Comparison of ENCODE assay signal across 20 mouse cellular contexts in the genomic region with DNA sequence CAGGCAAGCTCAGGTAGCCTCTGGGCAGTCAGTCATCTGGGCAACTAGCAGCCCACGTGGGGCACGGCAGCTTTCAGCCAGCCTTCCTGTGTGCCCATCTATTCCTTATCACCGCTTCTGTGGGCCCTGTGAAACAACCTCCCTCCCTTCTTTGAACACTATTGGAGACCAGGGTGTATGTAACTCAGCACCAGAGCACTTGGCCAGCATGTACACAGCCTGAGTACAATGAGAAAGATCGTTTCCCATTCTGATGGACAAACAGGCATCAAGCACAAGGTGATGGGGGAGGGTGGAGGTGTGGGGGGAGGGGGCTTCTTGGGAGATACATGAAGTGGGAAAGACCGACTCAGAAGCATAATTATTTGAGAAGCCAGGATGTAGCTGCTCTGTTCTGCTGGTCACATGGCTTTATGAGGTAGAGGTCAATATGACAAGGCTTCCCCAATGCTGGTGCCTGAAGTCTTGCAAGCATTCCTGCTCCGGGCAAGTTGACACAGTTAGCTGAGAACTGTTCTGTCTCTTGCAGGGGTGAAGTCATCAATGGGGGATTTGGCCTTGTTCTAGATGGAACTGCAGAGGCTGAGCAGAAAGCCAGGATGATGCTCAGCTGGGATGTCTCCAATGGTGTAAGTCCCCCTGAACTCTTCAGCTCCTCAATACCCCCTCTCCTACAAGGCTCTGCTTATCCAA. TPM values are rescaled to one million over a fixed set of nuclear protein-coding genes. Genes with fewer than 3 reads are reported as not detected.
DNase-seq lines count a peak whose midpoint lies in the region; ATAC-seq and TF ChIP-seq lines count a peak whose summit lies in the region.
"Had no signal": no experiment of that assay in that cellular context is flagged by ENCODE, and none has a peak within 500 bp of the region (broad histone marks: within the 10 kb centered on the region; RNA-seq: fewer than 3 reads in every experiment).

No protein-coding gene starts in this region.

- 76% methylated on average over 6 of the region's 6 CpGs for WGBS in heart, embryonic 12.5 days
- WGBS in heart, embryonic 11.5 days (ENCODE audit: insufficient replicate concordance), result 75% methylated on average over 6 of the region's 6 CpGs
- 89% methylated on average over 6 of the region's 6 CpGs for WGBS in embryonic facial prominence, embryonic 12.5 days
- WGBS in small intestine, adult 2 months, result 85% methylated on average over 6 of the region's 6 CpGs

- H3K4me2 ChIP-seq in heart, embryonic 12.5 days, result no peak overlapping the region
- H3K4me2 ChIP-seq in heart, embryonic 11.5 days, result no peak overlapping the region
- no peak overlapping the region for H3K4me2 ChIP-seq in embryonic facial prominence, embryonic 12.5 days (replicated peaks)
- H3K4me2 ChIP-seq: heart, embryonic 13.5 days; neural tube, embryonic 12.5 days had no signal

- ATAC-seq in heart, embryonic 12.5 days (ENCODE audit: insufficient number of reproducible peaks, low FRiP score), result no peak
- no peak for ATAC-seq in heart, embryonic 11.5 days (replicated peaks; ENCODE audit: insufficient number of reproducible peaks, low FRiP score, low TSS enrichment)
- ATAC-seq in embryonic facial prominence, embryonic 12.5 days (ENCODE audit: insufficient number of reproducible peaks, insufficient read depth, low FRiP score, low TSS enrichment), result no peak

- TF ChIP-seq POLR2A in small intestine, adult 2 months (IDR thresholded peaks at IDR 0.05; ENCODE audit: low read depth, low read length), result no peak

- H3K9me3 ChIP-seq in heart, embryonic 12.5 days (replicated peaks), result no peaks in the 10 kb centered on the region
- no peaks in the 10 kb centered on the region for H3K9me3 ChIP-seq in heart, embryonic 11.5 days (replicated peaks; ENCODE audit: control insufficient read depth, low read length)
- no peaks in the 10 kb centered on the region for H3K9me3 ChIP-seq in ES-E14 (ENCODE audit: control insufficient read depth, insufficient read depth, low read depth, low read length)
- H3K9me3 ChIP-seq in embryonic facial prominence, embryonic 12.5 days, result no peaks in the 10 kb centered on the region
- H3K9me3 ChIP-seq: forebrain, embryonic 10.5 days; heart, embryonic 13.5 days; midbrain, embryonic 10.5 days; neural tube, embryonic 12.5 days had no signal

- in situ Hi-C loops in ES-E14 (cut with MboI; ENCODE audit: low sequenced_read_pairs in 2 of 2, unreplicated experiment in 2 of 2), result no loop called here

- TF ChIP-seq CTCF in small intestine, adult 2 months (IDR thresholded peaks at IDR 0.05; ENCODE audit: extremely low read depth, insufficient read length, insufficient replicate concordance, low read depth, low read length), result no peak

- H3K4me3 ChIP-seq in heart, embryonic 12.5 days, result no peak overlapping the region
- H3K4me3 ChIP-seq in heart, embryonic 11.5 days (ENCODE audit: low read depth, low read length), result no peak overlapping the region
- H3K4me3 ChIP-seq in ES-E14 (ENCODE audit: insufficient read depth in 1 of 2, low read depth in 1 of 2, low read length in 2 of 2, poor library complexity in 1 of 2, severe bottlenecking in 1 of 2), result no peak overlapping the region
- H3K4me3 ChIP-seq in embryonic facial prominence, embryonic 12.5 days, result no peak overlapping the region
- H3K4me3 ChIP-seq in small intestine, adult 2 months (ENCODE audit: low read depth, low read length), result no peak overlapping the region
- H3K4me3 ChIP-seq: forebrain, embryonic 10.5 days; heart, embryonic 13.5 days; left cerebral cortex, adult 2 months; midbrain, embryonic 10.5 days; neural tube, embryonic 12.5 days had no signal

- no peak overlapping the region for H3K9ac ChIP-seq in heart, embryonic 12.5 days
- H3K9ac ChIP-seq in heart, embryonic 11.5 days (ENCODE audit: low read depth, low read length), result no peak overlapping the region
- no peak overlapping the region for H3K9ac ChIP-seq in ES-E14 (ENCODE audit: insufficient read depth, low read depth, low read length, poor library complexity, severe bottlenecking)
- no peak overlapping the region for H3K9ac ChIP-seq in embryonic facial prominence, embryonic 12.5 days
- H3K9ac ChIP-seq: heart, embryonic 13.5 days; neural tube, embryonic 12.5 days had no signal

- intact Hi-C loops in left cerebral cortex, postnatal 14 days (cut with DNase I), result no loop called here

- peak overlapping the region; percentile 32; the same call in 1 of the 2 replicates for H3K27ac ChIP-seq in heart, embryonic 12.5 days (ENCODE audit: poor library complexity, severe bottlenecking)
- no peak overlapping the region for H3K27ac ChIP-seq in heart, embryonic 11.5 days (ENCODE audit: low read depth, low read length)
- H3K27ac ChIP-seq in ES-E14 (ENCODE audit: insufficient read depth, low read depth, low read length, poor library complexity, severe bottlenecking), result no peak overlapping the region
- peak overlapping the region; percentile 69; the same call in 1 of the 2 replicates for H3K27ac ChIP-seq in embryonic facial prominence, embryonic 12.5 days
- peak overlapping the region; percentile 51 for H3K27ac ChIP-seq in small intestine, adult 2 months (ENCODE audit: insufficient read depth, low read depth, low read length)
- H3K27ac ChIP-seq: left cerebral cortex, adult 2 months; midbrain, embryonic 10.5 days; neural tube, embryonic 12.5 days had no signal

- peaks cover 23% of the 10 kb centered on the region for H3K4me1 ChIP-seq in heart, embryonic 12.5 days (replicated peaks)
- H3K4me1 ChIP-seq in heart, embryonic 11.5 days (ENCODE audit: control insufficient read depth, insufficient read depth, low read length), result no peaks in the 10 kb centered on the region
- H3K4me1 ChIP-seq in ES-E14 (ENCODE audit: control insufficient read depth in 2 of 2, insufficient read depth in 2 of 2, low read length in 2 of 2, poor library complexity in 1 of 2), result peaks cover 2 to 7% of the 10 kb centered on the region in 2 experiments; a peak in 1 of 4 replicates
- peaks cover 17% of the 10 kb centered on the region; the same call in 1 of the 2 replicates for H3K4me1 ChIP-seq in embryonic facial prominence, embryonic 12.5 days
- peaks cover 15% of the 10 kb centered on the region; the same call in 1 of the 2 replicates for H3K4me1 ChIP-seq in small intestine, adult 2 months (ENCODE audit: control insufficient read depth, insufficient read depth, insufficient read length, low read length)
- H3K4me1 ChIP-seq: neural tube, embryonic 12.5 days had no signal

- H3K27me3 ChIP-seq in heart, embryonic 12.5 days (replicated peaks), result no peaks in the 10 kb centered on the region; the same call in 1 of the 2 replicates
- no peaks in the 10 kb centered on the region for H3K27me3 ChIP-seq in heart, embryonic 11.5 days (ENCODE audit: control insufficient read depth, insufficient read depth, low read length)
- H3K27me3 ChIP-seq in embryonic facial prominence, embryonic 12.5 days, result no peaks in the 10 kb centered on the region
- no peaks in the 10 kb centered on the region for H3K27me3 ChIP-seq in small intestine, adult 2 months (ENCODE audit: control insufficient read depth, insufficient read depth, low read length)
- H3K27me3 ChIP-seq: heart, embryonic 13.5 days; neural tube, embryonic 12.5 days had no signal

- DNase-seq in ES-E14 (ENCODE audit: low read depth, low spot score), result peak; percentile 17
- no peak for DNase-seq in left cerebral cortex, postnatal 14 days (ENCODE audit: low spot score in 2 of 2)
- DNase-seq in cerebellum, postnatal 4 days (ENCODE audit: low spot score in 2 of 2), result no peak
- DNase-seq: cerebellum, adult 11-12 months; gastrocnemius, postnatal 10 days had no signal

- H3K36me3 ChIP-seq in heart, embryonic 12.5 days, result no peaks in the 10 kb centered on the region
- H3K36me3 ChIP-seq in heart, embryonic 11.5 days (ENCODE audit: control insufficient read depth, insufficient read depth, low read length), result no peaks in the 10 kb centered on the region
- no peaks in the 10 kb centered on the region for H3K36me3 ChIP-seq in ES-E14 (ENCODE audit: control insufficient read depth, insufficient read depth, low read length, poor library complexity, severe bottlenecking)
- no peaks in the 10 kb centered on the region for H3K36me3 ChIP-seq in embryonic facial prominence, embryonic 12.5 days
- no peaks in the 10 kb centered on the region for H3K36me3 ChIP-seq in small intestine, adult 2 months (ENCODE audit: control insufficient read depth, insufficient read depth, low read length)
- H3K36me3 ChIP-seq: forebrain, embryonic 10.5 days; heart, embryonic 13.5 days; midbrain, embryonic 10.5 days; neural tube, embryonic 12.5 days had no signal

TF ChIP-seq in ES-E14, 5 proteins besides CTCF, POLR2A, EP300 and RAD21:
- TF ChIP-seq ZNF384 (IDR thresholded peaks at IDR 0.05; ENCODE audit: low read depth, low read length), result no peak
- TF ChIP-seq ZC3H11A (IDR thresholded peaks at IDR 0.05; ENCODE audit: borderline replicate concordance, low read depth, low read length), result no peak
- TF ChIP-seq MAFK (IDR thresholded peaks at IDR 0.05; ENCODE audit: insufficient read depth, low read depth, low read length), result no peak
- no peak for TF ChIP-seq CHD2 (IDR thresholded peaks at IDR 0.05; ENCODE audit: low read depth, low read length)
- TF ChIP-seq HCFC1 (IDR thresholded peaks at IDR 0.05; ENCODE audit: borderline replicate concordance, insufficient read depth, low read length), result no peak

RNA-seq across cellular contexts. Expression of gene Zxdc, which starts 8.2 kb away (rescaled TPM):
- polyA plus RNA-seq in heart, embryonic 12.5 days (2016; fragmentation: Nextera tagmentation; extraction: Ambion mirVana), result 9.2 and 10.0 TPM in 2 replicates
- polyA plus RNA-seq in heart, embryonic 11.5 days (2014; fragmentation: Nextera tagmentation; extraction: Ambion mirVana), result 5.3 and 5.6 TPM in 2 replicates
- total RNA-seq in ES-E14 (2012; rRNA removed), result 10.6 and 12.0 TPM in 2 replicates
- 11.5 and 12.6 TPM in 2 replicates for polyA plus RNA-seq in embryonic facial prominence, embryonic 12.5 days (2016; fragmentation: Nextera tagmentation; extraction: Ambion mirVana)
- polyA plus RNA-seq in small intestine, adult 2 months (2012; rRNA removed), result 14.5 and 26.8 TPM in 2 replicates
- 10 to 100 TPM; 23.3 to 24.1 TPM for total RNA-seq in left cerebral cortex, postnatal 14 days (2021)

RNA-seq across cellular contexts. Expression of gene Uroc1, which starts 28.0 kb away (rescaled TPM):
- not detected in 2 replicates for polyA plus RNA-seq in heart, embryonic 12.5 days (2016; fragmentation: Nextera tagmentation; extraction: Ambion mirVana)
- polyA plus RNA-seq in heart, embryonic 11.5 days (2014; fragmentation: Nextera tagmentation; extraction: Ambion mirVana), result not detected in 2 replicates
- 0.09 TPM in 1 of 2 replicates, not detected in the other for total RNA-seq in ES-E14 (2012; rRNA removed)
- not detected in 2 replicates for polyA plus RNA-seq in embryonic facial prominence, embryonic 12.5 days (2016; fragmentation: Nextera tagmentation; extraction: Ambion mirVana)
- polyA plus RNA-seq in small intestine, adult 2 months (2012; rRNA removed), result not detected in 2 replicates
- not detected for total RNA-seq in left cerebral cortex, postnatal 14 days (2021)
- total RNA-seq: gastrocnemius, postnatal 10 days; heart, postnatal 4 days; hindbrain, postnatal 0 days; layer of hippocampus, adult 18-20 months; left cerebral cortex, adult 2 months; monocyte, adult 5-6 weeks had no signal
- polyA plus RNA-seq: brain, embryonic 14.5 days; C2C12; forebrain, embryonic 10.5 days; midbrain, embryonic 10.5 days; neural tube, embryonic 12.5 days had no signal

RNA-seq across cellular contexts. Expression of gene Chst13, which starts 36.1 kb away (rescaled TPM):
- 0.10 TPM in 1 of 2 replicates, not detected in the other for polyA plus RNA-seq in heart, embryonic 12.5 days (2016; fragmentation: Nextera tagmentation; extraction: Ambion mirVana)
- polyA plus RNA-seq in heart, embryonic 11.5 days (2014; fragmentation: Nextera tagmentation; extraction: Ambion mirVana), result 0.25 and 0.30 TPM in 2 replicates
- total RNA-seq in ES-E14 (2012; rRNA removed), result 0.54 and 0.74 TPM in 2 replicates
- 0.22 TPM in 1 of 2 replicates, not detected in the other for polyA plus RNA-seq in embryonic facial prominence, embryonic 12.5 days (2016; fragmentation: Nextera tagmentation; extraction: Ambion mirVana)
- 0.09 and 0.52 TPM in 2 replicates for polyA plus RNA-seq in small intestine, adult 2 months (2012; rRNA removed)
- total RNA-seq in left cerebral cortex, postnatal 14 days (2021), result not detected
- total RNA-seq: heart, postnatal 4 days; layer of hippocampus, adult 18-20 months; left cerebral cortex, adult 2 months had no signal
- polyA plus RNA-seq: forebrain, embryonic 10.5 days; heart, embryonic 13.5 days; neural tube, embryonic 12.5 days had no signal

Comparison
In these comparisons a context has a peak if more than half of its experiments do, and no peak if none do; other contexts are left out.
1. H3K27ac ChIP-seq: peak in heart, embryonic 12.5 days (single experiment), embryonic facial prominence, embryonic 12.5 days (single experiment) and small intestine, adult 2 months (single experiment); none in heart, embryonic 11.5 days (single experiment) and ES-E14 (single experiment).